7 mouse cellular contexts compared by ENCODE assay signal in genomic region chr8:120309326-120309725, GRCm38 (mm10).
DNase-seq lines count a peak whose midpoint lies in the region; ATAC-seq and TF ChIP-seq lines count a peak whose summit lies in the region.

No protein-coding gene starts in this region.

- intact Hi-C loops in gastrocnemius, adult 2 months (cut with DNase I) = no loop called here

- H3K36me3 ChIP-seq in ES-Bruce4 (ENCODE audit: control insufficient read depth, insufficient read depth, low read length, poor library complexity, severe bottlenecking) = no peaks in the 10 kb centered on the region
- H3K36me3 ChIP-seq in midbrain, embryonic 16.5 days (ENCODE audit: control insufficient read depth, insufficient read depth, low read length) = no peaks in the 10 kb centered on the region

- no peak for TF ChIP-seq CTCF in ES-Bruce4 (IDR thresholded peaks at IDR 0.05; ENCODE audit: low read depth, low read length)
- no peak for TF ChIP-seq CTCF in gastrocnemius, adult 2 months (IDR thresholded peaks at IDR 0.05)

- H3K4me3 ChIP-seq in ES-Bruce4 (ENCODE audit: low read depth, low read length) = peak overlapping the region; percentile 3; the same call in 1 of the 2 replicates
- peak overlapping the region; percentile 32 for H3K4me3 ChIP-seq in gastrocnemius, adult 2 months
- no peak overlapping the region for H3K4me3 ChIP-seq in midbrain, embryonic 16.5 days (ENCODE audit: low read depth, low read length)

- no peak overlapping the region for H3K9ac ChIP-seq in ES-Bruce4 (ENCODE audit: low read depth, poor library complexity, severe bottlenecking)
- peak overlapping the region; percentile 16 for H3K9ac ChIP-seq in midbrain, embryonic 16.5 days (ENCODE audit: low read depth, low read length)

- no peak overlapping the region for H3K4me2 ChIP-seq in midbrain, embryonic 16.5 days (ENCODE audit: low read length)

- H3K4me1 ChIP-seq in ES-Bruce4 (ENCODE audit: control insufficient read depth, insufficient read depth, low read length) = no peaks in the 10 kb centered on the region
- peaks cover 35% of the 10 kb centered on the region for H3K4me1 ChIP-seq in midbrain, embryonic 16.5 days (ENCODE audit: control insufficient read depth, insufficient read depth, low read length)

- 23% methylated on average over 18 of the region's 18 CpGs for WGBS in midbrain, embryonic 16.5 days

- no peak overlapping the region for H3K27ac ChIP-seq in ES-Bruce4 (ENCODE audit: insufficient read depth, low read length)
- peak overlapping the region; percentile 79 for H3K27ac ChIP-seq in gastrocnemius, adult 2 months
- peak overlapping the region; percentile 56 for H3K27ac ChIP-seq in midbrain, embryonic 16.5 days (ENCODE audit: low read length)

- peak; percentile 10; the same call in 1 of the 2 replicates for ATAC-seq in midbrain, embryonic 16.5 days

- peak; percentile 85 for DNase-seq in brain, adult 2 months (ENCODE audit: low read depth, low spot score)
- DNase-seq in gastrocnemius, adult 2 months = peak; percentile 89
- DNase-seq in layer of hippocampus, adult 8-10 months (ENCODE audit: low spot score in 2 of 2) = peak; percentile 64 to 70
- DNase-seq in kidney, postnatal 36 days = no peak
- no peak for DNase-seq in spleen, postnatal 10 days (ENCODE audit: low spot score in 2 of 2)

- TF ChIP-seq EP300 in ES-Bruce4 (IDR thresholded peaks at IDR 0.05; ENCODE audit: insufficient read depth, low read depth, low read length) = no peak

- H3K27me3 ChIP-seq in ES-Bruce4 (ENCODE audit: control insufficient read depth, insufficient read depth, low read length, poor library complexity, severe bottlenecking) = no peaks in the 10 kb centered on the region
- no peaks in the 10 kb centered on the region for H3K27me3 ChIP-seq in midbrain, embryonic 16.5 days (ENCODE audit: control insufficient read depth, insufficient read depth, low read depth, low read length)

- no peaks in the 10 kb centered on the region for H3K9me3 ChIP-seq in ES-Bruce4 (replicated peaks; ENCODE audit: control insufficient read depth, insufficient read depth, low read length, poor library complexity, severe bottlenecking)
- H3K9me3 ChIP-seq in midbrain, embryonic 16.5 days (replicated peaks; ENCODE audit: control insufficient read depth, low read length, poor library complexity, severe bottlenecking) = no peaks in the 10 kb centered on the region

- no peak for TF ChIP-seq POLR2A in ES-Bruce4 (IDR thresholded peaks at IDR 0.05; ENCODE audit: insufficient read depth, low read length)

Comparison
In these comparisons a context has a peak if more than half of its experiments do, and no peak if none do; other contexts are left out.
1. DNase-seq: peak in brain, adult 2 months (single experiment), gastrocnemius, adult 2 months (single experiment) and layer of hippocampus, adult 8-10 months (2 of 2); none in kidney, postnatal 36 days (0 of 2) and spleen, postnatal 10 days (0 of 2).